Mouse (Mus musculus) C2C12 (cell line): ENCODE data around the gene Tmprss4.

Experiments used
- CEBPB ChIP-seq: IDR thresholded peaks from one replicate; pipeline ENCODE4 v1.6.1; 2011; ENCODE audit warnings: low read depth, mild to moderate bottlenecking, control low read depth, moderate library complexity
- CTCF ChIP-seq: IDR thresholded peaks from one replicate; pipeline ENCODE4 v1.5.1; 2011; ENCODE audit not compliant: control insufficient read depth, insufficient read depth, insufficient read length
- MAX ChIP-seq: IDR thresholded peaks from one replicate; pipeline ENCODE4 v1.6.1; 2011; ENCODE audit warnings: mild to moderate bottlenecking, control low read depth
- MYOD1 ChIP-seq: IDR thresholded peaks from one replicate; pipeline ENCODE4 v1.6.1; 2011; ENCODE audit warnings: low read depth; ENCODE audit not compliant: control insufficient read depth, insufficient read length
- MYOG ChIP-seq: IDR thresholded peaks from one replicate; pipeline ENCODE4 v1.6.1; 2011; ENCODE audit not compliant: control insufficient read depth, insufficient read length; ENCODE audit errors: extremely low read depth
- USF1 ChIP-seq: IDR thresholded peaks from one replicate; pipeline ENCODE4 v1.6.1; 2011; ENCODE audit warnings: low read depth, mild to moderate bottlenecking, control low read depth, moderate library complexity

GRCm38 (mm10) chr9:45251990-45252389 lies 48.1 kb upstream of the Tmprss4 start:
- TF ChIP-seq CTCF (no peak), MAX (no peak), MYOD1 (no peak), USF1 (no peak), CEBPB (no peak), MYOG (no peak)
